Mouse (Mus musculus) small intestine, adult 2 months (tissue): ENCODE results near the gene Olfr464. TPM values are rescaled to one million over a fixed set of nuclear protein-coding genes. Genes with fewer than 3 reads are reported as not detected.

ENCODE experiments used
- H3K27ac ChIP-seq: fragments of 200-500 bp; 2 replicates; pipeline ENCODE4 v1.5.1; 2012; ENCODE audit warnings: low read depth, low read length, control low read depth, inconsistent platforms; ENCODE audit not compliant: insufficient read depth
- H3K27me3 ChIP-seq: fragments of 200-500 bp; 2 replicates; pipeline ENCODE4 v1.6.1; 2012; ENCODE audit warnings: mild to moderate bottlenecking, moderate library complexity, low read length, inconsistent platforms; ENCODE audit not compliant: control insufficient read depth, insufficient read depth
- H3K36me3 ChIP-seq: fragments of 200-500 bp; 2 replicates; pipeline ENCODE4 v1.6.1; 2012; ENCODE audit warnings: mild to moderate bottlenecking, low read length, control low read depth, inconsistent platforms; ENCODE audit not compliant: control insufficient read depth, insufficient read depth
- H3K4me1 ChIP-seq: fragments of 200-500 bp; 2 replicates; pipeline ENCODE4 v1.6.1; 2012; ENCODE audit warnings: low read length, inconsistent platforms, mixed read lengths; ENCODE audit not compliant: control insufficient read depth, insufficient read depth, insufficient read length
- H3K4me3 ChIP-seq: fragments of 200-500 bp; 2 replicates; pipeline ENCODE4 v1.5.1; 2012; ENCODE audit warnings: low read depth, mild to moderate bottlenecking, control low read depth, inconsistent platforms, low read length, moderate library complexity
- CTCF ChIP-seq: fragments of 200-500 bp; IDR thresholded peaks from 2 replicates; pipeline ENCODE4 v1.5.1; 2012; ENCODE audit warnings: low read depth, mild to moderate bottlenecking, control low read depth, inconsistent platforms, low read length, moderate library complexity, mixed read lengths; ENCODE audit not compliant: insufficient replicate concordance, insufficient read length; ENCODE audit errors: extremely low read depth
- POLR2A ChIP-seq: fragments of 200-500 bp; IDR thresholded peaks from 2 replicates; pipeline ENCODE4 v1.6.1; 2012; ENCODE audit warnings: low read depth, mild to moderate bottlenecking, control low read depth, inconsistent platforms, low read length, moderate library complexity
- WGBS: fragments of 180-500 bp; shearing (Covaris S2); methylation state at CpG from one replicate; pipeline ENCODE4 v1.1.7; 2018; 5-methylcytosine and 5-hydroxymethylcytosine counted together
- polyA plus RNA-seq: library from polyadenylated mRNA; depleted of rRNA; stranded (reverse); fragments of >200 nt; gene quantifications from 2 replicates; pipeline ENCODE4 v1.2.3, GENCODE M21; 2012

The Olfr464 gene
- polyA plus RNA-seq, 1 experiment: not detected

GRCm38 (mm10) chr11:87949990-87950389 is 29.2 kb upstream of the Olfr464 start:
- Histone ChIP-seq H3K4me1 (no peaks in the 10 kb centered on the region), H3K4me3 (no peak overlapping the region), H3K36me3 (no peaks in the 10 kb centered on the region), H3K27me3 (no peaks in the 10 kb centered on the region), H3K27ac (no peak overlapping the region)
- 2% methylated on average over 2 of the region's 2 CpGs for WGBS
- TF ChIP-seq CTCF (peak; percentile 31; the same call in 1 of the 2 replicates), POLR2A (no peak)

- WGBS: 47% methylated on average over 3 of the region's 3 CpGs
- H3K27ac ChIP-seq: no peak overlapping the region
- no peak for TF ChIP-seq POLR2A
- no peaks in the 10 kb centered on the region for H3K4me1 ChIP-seq
- no peaks in the 10 kb centered on the region for H3K36me3 ChIP-seq
- H3K4me3 ChIP-seq: no peak overlapping the region
- H3K27me3 ChIP-seq: no peaks in the 10 kb centered on the region
Observed at GRCm38 (mm10) chr11:87935467-87935866, 14.7 kb upstream of the Olfr464 start.

- WGBS: 66% methylated on average over 2 of the region's 2 CpGs
- Histone ChIP-seq H3K4me3 (no peak overlapping the region), H3K27me3 (no peaks in the 10 kb centered on the region), H3K4me1 (no peaks in the 10 kb centered on the region), H3K27ac (no peak overlapping the region), H3K36me3 (no peaks in the 10 kb centered on the region)
- TF ChIP-seq POLR2A (no peak), CTCF (no peak)
Observed at GRCm38 (mm10) chr11:87933731-87934130, 13.0 kb upstream of the Olfr464 start.

- WGBS: 86% methylated on average over 2 of the region's 2 CpGs
- Histone ChIP-seq H3K4me3 (no peak overlapping the region), H3K27me3 (no peaks in the 10 kb centered on the region), H3K27ac (no peak overlapping the region), H3K4me1 (no peaks in the 10 kb centered on the region), H3K36me3 (no peaks in the 10 kb centered on the region)
- TF ChIP-seq POLR2A (no peak), CTCF (no peak)
Observed at GRCm38 (mm10) chr11:87930348-87930747, 9.6 kb upstream of the Olfr464 start.

GRCm38 (mm10) chr11:87920301-87920700 is 466 bp downstream of the Olfr464 start:
- no peaks in the 10 kb centered on the region for H3K27me3 ChIP-seq
- H3K27ac ChIP-seq: no peak overlapping the region
- TF ChIP-seq CTCF (no peak), POLR2A (no peak)
- no peaks in the 10 kb centered on the region for H3K4me1 ChIP-seq
- H3K36me3 ChIP-seq: no peaks in the 10 kb centered on the region
- H3K4me3 ChIP-seq: no peak overlapping the region
- 62% methylated on average over 2 of the region's 2 CpGs for WGBS

GRCm38 (mm10) chr11:87916005-87916404 is 4.8 kb downstream of the Olfr464 start:
- TF ChIP-seq POLR2A (no peak), CTCF (no peak)
- no peak overlapping the region for H3K27ac ChIP-seq
- no peaks in the 10 kb centered on the region for H3K27me3 ChIP-seq
- WGBS: 90% methylated on average over 1 of the region's 1 CpGs
- H3K4me3 ChIP-seq: no peak overlapping the region
- H3K36me3 ChIP-seq: no peaks in the 10 kb centered on the region
- no peaks in the 10 kb centered on the region for H3K4me1 ChIP-seq

GRCm38 (mm10) chr11:87904331-87904730 is 16.4 kb downstream of the Olfr464 start:
- Histone ChIP-seq H3K27me3 (no peaks in the 10 kb centered on the region), H3K27ac (no peak overlapping the region), H3K4me3 (no peak overlapping the region), H3K4me1 (no peaks in the 10 kb centered on the region), H3K36me3 (no peaks in the 10 kb centered on the region)
- WGBS: 73% methylated on average over 3 of the region's 3 CpGs
- no peak for TF ChIP-seq POLR2A
- no peak for TF ChIP-seq CTCF

GRCm38 (mm10) chr11:87897287-87897686 is 23.5 kb downstream of the Olfr464 start, which contains the start of gene Olfr463:
Gene Olfr463 (minus strand): TSS chr11:87897387.
- no peak for TF ChIP-seq POLR2A
- no peak for TF ChIP-seq CTCF
- Histone ChIP-seq H3K4me3 (no peak within 1 kb of the TSS), H3K36me3 (no peaks in the 10 kb centered on the region), H3K27me3 (no peaks in the 10 kb centered on the region), H3K27ac (no peak within 1 kb of the TSS), H3K4me1 (no peaks in the 10 kb centered on the region)
